Mouse (Mus musculus) liver, embryonic 12.5 days (tissue): ENCODE measurements around the gene Ube2e3. TPM values are rescaled to one million over a fixed set of nuclear protein-coding genes. Genes with fewer than 3 reads are reported as not detected.

ENCODE experiments used
- ATAC-seq: fragments of 200-750 bp; cut with Nextera tagmentation; 2 replicates; pipeline ENCODE4 v1.8.0; 2017; ENCODE audit warnings: moderate number of reproducible peaks, mild to moderate bottlenecking, moderate library complexity
- H3K27ac ChIP-seq: fragments of 300-500 bp; sonication (generic); 2 replicates; pipeline ENCODE4 v1.5.1; 2016; ENCODE audit warnings: mild to moderate bottlenecking
- H3K27me3 ChIP-seq: fragments of 300-500 bp; sonication (generic); replicated peaks from 2 replicates; pipeline ENCODE4 v1.6.1; 2016; ENCODE audit warnings: mild to moderate bottlenecking, moderate library complexity
- H3K36me3 ChIP-seq: fragments of 300-500 bp; sonication (generic); 2 replicates; pipeline ENCODE4 v1.6.1; 2016; ENCODE audit warnings: mild to moderate bottlenecking, moderate library complexity
- H3K4me1 ChIP-seq: fragments of 300-500 bp; sonication (generic); 2 replicates; pipeline ENCODE4 v1.6.1; 2016
- H3K4me2 ChIP-seq: fragments of 300-500 bp; sonication (generic); 2 replicates; pipeline ENCODE4 v1.6.1; 2016; ENCODE audit warnings: mild to moderate bottlenecking, moderate library complexity
- H3K4me3 ChIP-seq: fragments of 300-500 bp; sonication (generic); 2 replicates; pipeline ENCODE4 v1.5.1; 2016; ENCODE audit warnings: mild to moderate bottlenecking, moderate library complexity
- H3K9ac ChIP-seq: fragments of 300-500 bp; sonication (generic); 2 replicates; pipeline ENCODE4 v1.6.1; 2016; ENCODE audit warnings: mild to moderate bottlenecking, moderate library complexity
- H3K9me3 ChIP-seq: fragments of 300-500 bp; sonication (generic); replicated peaks from 2 replicates; pipeline ENCODE4 v1.6.1; 2016; ENCODE audit warnings: mild to moderate bottlenecking, moderate library complexity
- WGBS: fragments of 180-500 bp; shearing (Covaris S2); methylation state at CpG from one replicate; pipeline ENCODE4 v1.1.7; 2016; ENCODE audit not compliant: insufficient replicate concordance; 5-methylcytosine and 5-hydroxymethylcytosine counted together
- polyA plus RNA-seq: library from polyadenylated mRNA; unstranded; fragments of >200 nt; fragmentation: Nextera tagmentation; extraction: Ambion mirVana; gene quantifications from 2 replicates; pipeline ENCODE4 v1.2.1, GENCODE M21; 2016

Gene Ube2e3
- polyA plus RNA-seq, 1 experiment from 2014 or later: 107 TPM

- Histone ChIP-seq H3K4me3 (no peak overlapping the region), H3K4me1 (peaks cover 50% of the 10 kb centered on the region)
- 55% methylated on average over 3 of the region's 3 CpGs for WGBS
Observed at GRCm38 (mm10) chr2:78888190-78888589, 20.3 kb downstream of the Ube2e3 start.

GRCm38 (mm10) chr2:78895216-78895615 is 27.3 kb downstream of the Ube2e3 start:
- WGBS: 83% methylated on average over 2 of the region's 2 CpGs
- Histone ChIP-seq H3K9me3 (no peaks in the 10 kb centered on the region), H3K36me3 (no peaks in the 10 kb centered on the region), H3K4me3 (no peak overlapping the region), H3K4me2 (no peak overlapping the region), H3K27ac (no peak overlapping the region), H3K9ac (no peak overlapping the region), H3K4me1 (peaks cover 18% of the 10 kb centered on the region), H3K27me3 (no peaks in the 10 kb centered on the region)
- ATAC-seq: no peak

More at GRCm38 (mm10) chr2:78888190-78888589, 20.3 kb downstream of the Ube2e3 start:
- ATAC-seq: no peak
- H3K9ac ChIP-seq: no peak overlapping the region
- no peak overlapping the region for H3K4me2 ChIP-seq
- no peak overlapping the region for H3K27ac ChIP-seq
- H3K9me3 ChIP-seq: no peaks in the 10 kb centered on the region
- no peaks in the 10 kb centered on the region for H3K36me3 ChIP-seq
- H3K27me3 ChIP-seq: no peaks in the 10 kb centered on the region

GRCm38 (mm10) chr2:78905916-78906315 is 38.0 kb downstream of the Ube2e3 start:
- no peak overlapping the region for H3K4me3 ChIP-seq
- 42% methylated on average over 3 of the region's 3 CpGs for WGBS
- peaks cover 7% of the 10 kb centered on the region for H3K36me3 ChIP-seq
- no peak overlapping the region for H3K27ac ChIP-seq
- ATAC-seq: no peak
- no peak overlapping the region for H3K4me2 ChIP-seq
- H3K9me3 ChIP-seq: no peaks in the 10 kb centered on the region
- no peaks in the 10 kb centered on the region for H3K27me3 ChIP-seq
- H3K4me1 ChIP-seq: peaks cover 39% of the 10 kb centered on the region
- H3K9ac ChIP-seq: no peak overlapping the region

GRCm38 (mm10) chr2:78911516-78911915 is 43.6 kb downstream of the Ube2e3 start:
- no peaks in the 10 kb centered on the region for H3K9me3 ChIP-seq
- H3K27me3 ChIP-seq: no peaks in the 10 kb centered on the region
- peaks cover 15% of the 10 kb centered on the region for H3K36me3 ChIP-seq
- H3K4me1 ChIP-seq: peaks cover 29% of the 10 kb centered on the region
- no peak for ATAC-seq
- H3K9ac ChIP-seq: no peak overlapping the region
- no peak overlapping the region for H3K27ac ChIP-seq
- H3K4me2 ChIP-seq: no peak overlapping the region
- H3K4me3 ChIP-seq: no peak overlapping the region

- H3K9ac ChIP-seq: no peak overlapping the region
- H3K27ac ChIP-seq: no peak overlapping the region
- H3K36me3 ChIP-seq: peaks cover 24% of the 10 kb centered on the region
- no peak overlapping the region for H3K4me3 ChIP-seq
- no peak overlapping the region for H3K4me2 ChIP-seq
- WGBS: 64% methylated on average over 2 of the region's 2 CpGs
- no peaks in the 10 kb centered on the region for H3K27me3 ChIP-seq
- H3K9me3 ChIP-seq: no peaks in the 10 kb centered on the region
- ATAC-seq: peak; percentile 70; the same call in 1 of the 2 replicates
- peaks cover 17% of the 10 kb centered on the region for H3K4me1 ChIP-seq
Observed at GRCm38 (mm10) chr2:78914861-78915260, 46.9 kb downstream of the Ube2e3 start.

- no peak overlapping the region for H3K4me3 ChIP-seq
- peak overlapping the region; percentile 68; the same call in 1 of the 2 replicates for H3K27ac ChIP-seq
- ATAC-seq: peak; percentile 77
- peaks cover 41% of the 10 kb centered on the region for H3K4me1 ChIP-seq
- H3K9ac ChIP-seq: no peak overlapping the region
- H3K4me2 ChIP-seq: peak overlapping the region; percentile 20; the same call in 1 of the 2 replicates
- no peaks in the 10 kb centered on the region for H3K27me3 ChIP-seq
- no peaks in the 10 kb centered on the region for H3K9me3 ChIP-seq
- peaks cover 23% of the 10 kb centered on the region for H3K36me3 ChIP-seq
- WGBS: 50% methylated on average over 6 of the region's 6 CpGs
Observed at GRCm38 (mm10) chr2:78922980-78923674, 55.2 kb downstream of the Ube2e3 start.

- H3K36me3 ChIP-seq: peaks cover 4% of the 10 kb centered on the region; the same call in 1 of the 2 replicates
- no peak overlapping the region for H3K4me3 ChIP-seq
- no peak for ATAC-seq
- 30% methylated on average over 1 of the region's 1 CpGs for WGBS
- no peak overlapping the region for H3K9ac ChIP-seq
- no peaks in the 10 kb centered on the region for H3K27me3 ChIP-seq
- H3K4me2 ChIP-seq: no peak overlapping the region
- no peak overlapping the region for H3K27ac ChIP-seq
- no peaks in the 10 kb centered on the region for H3K9me3 ChIP-seq
- H3K4me1 ChIP-seq: peaks cover 41% of the 10 kb centered on the region
Observed at GRCm38 (mm10) chr2:78925807-78926206, 57.9 kb downstream of the Ube2e3 start.

- Histone ChIP-seq H3K27ac (no peak overlapping the region), H3K4me3 (no peak overlapping the region), H3K4me2 (no peak overlapping the region), H3K36me3 (no peaks in the 10 kb centered on the region), H3K9ac (no peak overlapping the region), H3K27me3 (no peaks in the 10 kb centered on the region), H3K4me1 (peaks cover 36% of the 10 kb centered on the region), H3K9me3 (no peaks in the 10 kb centered on the region)
- WGBS: 83% methylated on average over 3 of the region's 3 CpGs
- no peak for ATAC-seq
Observed at GRCm38 (mm10) chr2:78927625-78928024, 59.7 kb downstream of the Ube2e3 start.

- H3K9me3 ChIP-seq: no peaks in the 10 kb centered on the region
- H3K4me3 ChIP-seq: no peak overlapping the region
- WGBS: 80% methylated on average over 5 of the region's 5 CpGs
- no peak overlapping the region for H3K9ac ChIP-seq
- H3K4me2 ChIP-seq: no peak overlapping the region
- H3K27ac ChIP-seq: no peak overlapping the region
- H3K4me1 ChIP-seq: peaks cover 32% of the 10 kb centered on the region
- ATAC-seq: no peak
- no peaks in the 10 kb centered on the region for H3K36me3 ChIP-seq
- no peaks in the 10 kb centered on the region for H3K27me3 ChIP-seq
Observed at GRCm38 (mm10) chr2:78928080-78928479, 60.2 kb downstream of the Ube2e3 start.

GRCm38 (mm10) chr2:78931358-78931757 is 63.4 kb downstream of the Ube2e3 start:
- no peak overlapping the region for H3K27ac ChIP-seq
- H3K36me3 ChIP-seq: no peaks in the 10 kb centered on the region
- H3K9me3 ChIP-seq: no peaks in the 10 kb centered on the region
- no peaks in the 10 kb centered on the region for H3K27me3 ChIP-seq
- H3K9ac ChIP-seq: no peak overlapping the region
- H3K4me3 ChIP-seq: no peak overlapping the region
- 49% methylated on average over 2 of the region's 2 CpGs for WGBS
- no peak overlapping the region for H3K4me2 ChIP-seq
- peaks cover 5% of the 10 kb centered on the region; the same call in 1 of the 2 replicates for H3K4me1 ChIP-seq
- no peak for ATAC-seq

- H3K4me1 ChIP-seq: peaks cover 8% of the 10 kb centered on the region
- H3K36me3 ChIP-seq: no peaks in the 10 kb centered on the region
- ATAC-seq: no peak
- no peak overlapping the region for H3K27ac ChIP-seq
- no peak overlapping the region for H3K4me2 ChIP-seq
- 49% methylated on average over 3 of the region's 3 CpGs for WGBS
- H3K4me3 ChIP-seq: no peak overlapping the region
- no peak overlapping the region for H3K9ac ChIP-seq
- no peaks in the 10 kb centered on the region for H3K27me3 ChIP-seq
- H3K9me3 ChIP-seq: no peaks in the 10 kb centered on the region
Observed at GRCm38 (mm10) chr2:78959451-78959850, 91.5 kb downstream of the Ube2e3 start.

GRCm38 (mm10) chr2:78960288-78960687 is 92.4 kb downstream of the Ube2e3 start:
- WGBS: 58% methylated on average over 5 of the region's 5 CpGs
- Histone ChIP-seq H3K4me1 (peaks cover 8% of the 10 kb centered on the region), H3K27ac (no peak overlapping the region), H3K4me3 (no peak overlapping the region), H3K9ac (no peak overlapping the region), H3K9me3 (no peaks in the 10 kb centered on the region), H3K27me3 (no peaks in the 10 kb centered on the region), H3K36me3 (no peaks in the 10 kb centered on the region), H3K4me2 (no peak overlapping the region)
- no peak for ATAC-seq

- no peak for ATAC-seq
- H3K9ac ChIP-seq: no peak overlapping the region
- H3K4me2 ChIP-seq: 0 out of 2 replicates have a peak overlapping the region, but pooled peaks have one; percentile 4
- H3K4me1 ChIP-seq: peaks cover 8% of the 10 kb centered on the region
- H3K4me3 ChIP-seq: no peak overlapping the region
- WGBS: 78% methylated on average over 7 of the region's 7 CpGs
- H3K9me3 ChIP-seq: no peaks in the 10 kb centered on the region
- no peaks in the 10 kb centered on the region for H3K36me3 ChIP-seq
- no peaks in the 10 kb centered on the region for H3K27me3 ChIP-seq
- no peak overlapping the region for H3K27ac ChIP-seq
Observed at GRCm38 (mm10) chr2:78961023-78961422, 93.1 kb downstream of the Ube2e3 start.
